Mouse (Mus musculus): ENCODE results near the gene Dhx29.

The Dhx29 gene

DNA sequence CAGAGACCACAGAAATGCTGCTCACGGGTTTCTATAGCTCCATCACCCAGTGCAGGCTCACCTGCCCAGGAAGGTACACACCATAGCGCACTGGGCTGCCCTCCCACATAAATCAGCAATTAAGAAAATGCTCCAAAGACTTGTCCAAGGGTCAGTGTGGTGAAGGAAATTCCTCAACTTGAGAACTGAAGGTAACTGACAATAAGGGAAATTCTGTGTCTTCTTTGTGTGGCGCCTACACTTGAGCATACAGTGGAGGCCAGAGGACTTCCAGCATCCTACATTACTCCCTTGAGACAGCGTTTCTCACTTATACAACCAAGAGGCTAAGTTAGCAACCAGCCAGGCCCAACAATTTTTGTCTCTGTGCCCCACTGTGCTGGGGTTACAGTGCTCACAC, 1.3 kb upstream of the Dhx29 start:
- TF ChIP-seq NANOG (IDR thresholded peaks at IDR 0.05; ENCODE audit: borderline replicate concordance, low read length), result no peak
- TF ChIP-seq POU5F1 (IDR thresholded peaks at IDR 0.05; ENCODE audit: borderline replicate concordance, low read length), result no peak
- TF ChIP-seq CTCF (conservative IDR thresholded peaks at IDR 0.05; ENCODE audit: low read length), result no peak
- no peaks in the 10 kb centered on the region for H3K27me3 ChIP-seq (ENCODE audit: insufficient read depth, low read length)
- no peaks in the 10 kb centered on the region for H3K9me3 ChIP-seq (ENCODE audit: low read length)
- peaks cover 46% of the 10 kb centered on the region for H3K36me3 ChIP-seq (ENCODE audit: insufficient read depth, low read length)
- H3K4me1 ChIP-seq (replicated peaks; ENCODE audit: low read depth, low read length), result peaks cover 45% of the 10 kb centered on the region
- peak overlapping the region; percentile 99 for H3K4me3 ChIP-seq (replicated peaks; ENCODE audit: low read length)

- H3K4me1 ChIP-seq (replicated peaks; ENCODE audit: low read depth, low read length), result peaks cover 45% of the 10 kb centered on the region
Observed at GRCm38 (mm10) chr13:112926796-112927195, 458 bp upstream of the Dhx29 start.

GRCm38 (mm10) chr13:112928038-112928668, 899 bp downstream of the Dhx29 start:
- no peaks in the 10 kb centered on the region for H3K9me3 ChIP-seq (ENCODE audit: low read length)
- no peak for TF ChIP-seq POU5F1 (IDR thresholded peaks at IDR 0.05; ENCODE audit: borderline replicate concordance, low read length)
- TF ChIP-seq CTCF (conservative IDR thresholded peaks at IDR 0.05; ENCODE audit: low read length), result no peak
- no peak for TF ChIP-seq NANOG (IDR thresholded peaks at IDR 0.05; ENCODE audit: borderline replicate concordance, low read length)
- peak overlapping the region; percentile 99 for H3K4me3 ChIP-seq (replicated peaks; ENCODE audit: low read length)

More at GRCm38 (mm10) chr13:112926796-112927195, 458 bp upstream of the Dhx29 start:
- no peaks in the 10 kb centered on the region for H3K27me3 ChIP-seq (ENCODE audit: insufficient read depth, low read length)
- peak overlapping the region; percentile 99 for H3K4me3 ChIP-seq (replicated peaks; ENCODE audit: low read length)
- no peaks in the 10 kb centered on the region for H3K9me3 ChIP-seq (ENCODE audit: low read length)
- peaks cover 44% of the 10 kb centered on the region for H3K36me3 ChIP-seq (ENCODE audit: insufficient read depth, low read length)
- TF ChIP-seq POU5F1 (IDR thresholded peaks at IDR 0.05; ENCODE audit: borderline replicate concordance, low read length) (no peak), NANOG (IDR thresholded peaks at IDR 0.05; ENCODE audit: borderline replicate concordance, low read length) (no peak), CTCF (conservative IDR thresholded peaks at IDR 0.05; ENCODE audit: low read length) (no peak)

DNA sequence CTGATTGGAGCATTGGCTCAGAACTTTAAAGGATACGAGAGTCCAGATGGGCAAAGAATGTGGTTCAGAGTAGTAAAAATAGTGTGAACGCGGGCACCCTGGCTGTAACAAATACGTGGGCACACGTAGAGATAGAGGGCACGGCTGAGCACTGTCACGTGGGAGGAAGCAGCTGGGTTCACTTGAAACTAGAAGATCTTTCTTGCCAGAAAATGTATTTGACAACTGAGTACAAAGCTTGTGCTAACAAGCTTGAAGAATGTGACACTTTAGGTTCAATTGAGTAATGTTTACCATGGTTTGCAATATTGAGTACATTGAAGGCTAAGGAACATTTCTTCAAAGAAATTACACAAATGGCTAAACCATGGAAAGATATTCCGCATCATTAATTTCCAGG, 10.9 kb downstream of the Dhx29 start:
- H3K27me3 ChIP-seq (ENCODE audit: insufficient read depth, low read length), result no peaks in the 10 kb centered on the region
- peaks cover 9% of the 10 kb centered on the region for H3K4me1 ChIP-seq (replicated peaks; ENCODE audit: low read depth, low read length)
- no peak overlapping the region for H3K4me3 ChIP-seq (replicated peaks; ENCODE audit: low read length)
- H3K36me3 ChIP-seq (ENCODE audit: insufficient read depth, low read length), result peaks cover 89% of the 10 kb centered on the region
- TF ChIP-seq NANOG (IDR thresholded peaks at IDR 0.05; ENCODE audit: borderline replicate concordance, low read length) (no peak), CTCF (conservative IDR thresholded peaks at IDR 0.05; ENCODE audit: low read length) (no peak), POU5F1 (IDR thresholded peaks at IDR 0.05; ENCODE audit: borderline replicate concordance, low read length) (no peak)
- H3K9me3 ChIP-seq (ENCODE audit: low read length), result no peaks in the 10 kb centered on the region

More at GRCm38 (mm10) chr13:112928038-112928668, 899 bp downstream of the Dhx29 start:
- Histone ChIP-seq H3K36me3 (ENCODE audit: insufficient read depth, low read length) (peaks cover 49% of the 10 kb centered on the region), H3K27me3 (ENCODE audit: insufficient read depth, low read length) (no peaks in the 10 kb centered on the region), H3K4me1 (replicated peaks; ENCODE audit: low read depth, low read length) (peaks cover 38% of the 10 kb centered on the region)

DNA sequence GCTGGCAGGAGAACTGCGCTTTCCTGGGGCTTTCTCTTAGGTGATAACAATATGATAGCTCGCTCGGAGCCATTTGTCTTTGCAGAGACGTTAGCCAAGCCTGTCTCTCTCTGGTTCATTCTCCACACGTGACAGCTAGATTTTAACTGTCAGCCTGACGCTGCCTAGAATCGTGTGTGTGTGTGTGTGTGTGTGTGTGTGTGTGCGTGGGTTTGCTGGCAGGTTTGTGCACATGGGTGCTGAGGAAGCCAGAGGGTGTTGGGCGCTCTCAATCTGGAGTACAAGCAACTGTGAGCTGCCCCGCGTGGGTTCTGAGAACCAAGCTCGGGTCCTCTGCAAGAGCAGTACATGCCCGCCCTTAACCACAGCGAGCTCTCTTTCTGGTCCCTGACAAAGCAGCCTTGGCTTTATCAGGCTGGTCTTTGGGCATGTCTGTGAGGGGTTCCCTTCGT, 14.7 kb downstream of the Dhx29 start:
- Histone ChIP-seq H3K27me3 (ENCODE audit: insufficient read depth, low read length) (no peaks in the 10 kb centered on the region), H3K9me3 (ENCODE audit: low read length) (no peaks in the 10 kb centered on the region), H3K4me3 (replicated peaks; ENCODE audit: low read length) (no peak overlapping the region), H3K36me3 (ENCODE audit: insufficient read depth, low read length) (peaks cover 95% of the 10 kb centered on the region), H3K4me1 (replicated peaks; ENCODE audit: low read depth, low read length) (peaks cover 26% of the 10 kb centered on the region)
- no peak for TF ChIP-seq POU5F1 (IDR thresholded peaks at IDR 0.05; ENCODE audit: borderline replicate concordance, low read length)
- no peak for TF ChIP-seq CTCF (conservative IDR thresholded peaks at IDR 0.05; ENCODE audit: low read length)
- no peak for TF ChIP-seq NANOG (IDR thresholded peaks at IDR 0.05; ENCODE audit: borderline replicate concordance, low read length)

GRCm38 (mm10) chr13:112945312-112945711, 18.1 kb downstream of the Dhx29 start:
- Histone ChIP-seq H3K4me3 (replicated peaks; ENCODE audit: low read length) (no peak overlapping the region), H3K4me1 (replicated peaks; ENCODE audit: low read depth, low read length) (peaks cover 29% of the 10 kb centered on the region), H3K27me3 (ENCODE audit: insufficient read depth, low read length) (no peaks in the 10 kb centered on the region), H3K36me3 (ENCODE audit: insufficient read depth, low read length) (peaks cover 91% of the 10 kb centered on the region), H3K9me3 (ENCODE audit: low read length) (no peaks in the 10 kb centered on the region)
- TF ChIP-seq NANOG (IDR thresholded peaks at IDR 0.05; ENCODE audit: borderline replicate concordance, low read length), result no peak
- TF ChIP-seq POU5F1 (IDR thresholded peaks at IDR 0.05; ENCODE audit: borderline replicate concordance, low read length), result no peak
- no peak for TF ChIP-seq CTCF (conservative IDR thresholded peaks at IDR 0.05; ENCODE audit: low read length)

GRCm38 (mm10) chr13:112945900-112946299, 18.6 kb downstream of the Dhx29 start:
- no peak overlapping the region for H3K4me3 ChIP-seq (replicated peaks; ENCODE audit: low read length)
- H3K4me1 ChIP-seq (replicated peaks; ENCODE audit: low read depth, low read length), result peaks cover 29% of the 10 kb centered on the region
- TF ChIP-seq CTCF (conservative IDR thresholded peaks at IDR 0.05; ENCODE audit: low read length) (no peak), NANOG (IDR thresholded peaks at IDR 0.05; ENCODE audit: borderline replicate concordance, low read length) (no peak), POU5F1 (IDR thresholded peaks at IDR 0.05; ENCODE audit: borderline replicate concordance, low read length) (no peak)
- no peaks in the 10 kb centered on the region for H3K9me3 ChIP-seq (ENCODE audit: low read length)
- H3K36me3 ChIP-seq (ENCODE audit: insufficient read depth, low read length), result peaks cover 91% of the 10 kb centered on the region
- H3K27me3 ChIP-seq (ENCODE audit: insufficient read depth, low read length), result no peaks in the 10 kb centered on the region

DNA sequence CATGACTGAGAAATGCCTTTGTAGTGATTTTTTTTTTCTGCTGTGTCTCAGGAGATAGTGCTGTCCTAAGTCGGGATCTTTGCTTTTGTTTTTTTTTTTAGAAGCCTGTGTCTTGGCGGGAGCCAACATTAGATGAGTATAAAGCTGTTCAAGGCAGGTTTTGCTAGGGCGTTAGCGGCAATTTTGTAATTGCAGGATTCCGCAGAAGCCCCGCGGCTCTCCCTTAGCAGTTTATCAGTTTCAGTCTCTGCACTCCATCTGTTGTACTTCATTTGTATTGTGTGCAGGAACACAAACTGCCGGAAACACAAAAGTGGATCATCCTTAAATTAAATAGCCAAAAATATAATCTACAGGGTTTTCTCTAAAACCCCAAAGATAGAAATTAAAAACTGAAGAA, 26.8 kb downstream of the Dhx29 start:
- no peaks in the 10 kb centered on the region for H3K27me3 ChIP-seq (ENCODE audit: insufficient read depth, low read length)
- no peaks in the 10 kb centered on the region for H3K4me1 ChIP-seq (replicated peaks; ENCODE audit: low read depth, low read length)
- no peaks in the 10 kb centered on the region for H3K9me3 ChIP-seq (ENCODE audit: low read length)
- no peak overlapping the region for H3K4me3 ChIP-seq (replicated peaks; ENCODE audit: low read length)
- H3K36me3 ChIP-seq (ENCODE audit: insufficient read depth, low read length), result peaks cover 93% of the 10 kb centered on the region
- TF ChIP-seq POU5F1 (IDR thresholded peaks at IDR 0.05; ENCODE audit: borderline replicate concordance, low read length) (no peak), CTCF (conservative IDR thresholded peaks at IDR 0.05; ENCODE audit: low read length) (no peak)

DNA sequence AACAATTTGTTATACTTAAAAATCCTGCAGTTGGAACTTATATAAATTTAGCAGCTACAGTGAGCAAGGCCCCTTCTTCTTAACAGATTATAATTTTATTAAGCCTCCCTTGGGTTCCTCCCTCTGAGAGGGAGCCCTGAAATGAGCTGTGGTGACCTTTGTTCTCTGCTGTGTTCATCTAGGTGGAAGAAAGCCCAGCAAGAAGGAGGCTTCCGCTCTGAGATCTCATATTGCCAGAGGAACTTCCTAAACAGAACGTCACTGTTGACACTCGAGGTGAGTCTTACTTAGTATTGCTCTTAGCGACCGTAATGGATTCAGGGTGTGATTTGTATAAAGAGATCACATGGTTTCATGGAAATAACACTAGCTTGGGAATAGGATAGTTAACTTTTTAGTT, 35.8 kb downstream of the Dhx29 start:
- H3K4me1 ChIP-seq (replicated peaks; ENCODE audit: low read depth, low read length), result no peaks in the 10 kb centered on the region
- no peaks in the 10 kb centered on the region for H3K27me3 ChIP-seq (ENCODE audit: insufficient read depth, low read length)
- peaks cover 96% of the 10 kb centered on the region for H3K36me3 ChIP-seq (ENCODE audit: insufficient read depth, low read length)
- TF ChIP-seq CTCF (conservative IDR thresholded peaks at IDR 0.05; ENCODE audit: low read length), result no peak
- TF ChIP-seq POU5F1 (IDR thresholded peaks at IDR 0.05; ENCODE audit: borderline replicate concordance, low read length), result no peak
- TF ChIP-seq NANOG (IDR thresholded peaks at IDR 0.05; ENCODE audit: borderline replicate concordance, low read length), result no peak
- H3K9me3 ChIP-seq (ENCODE audit: low read length), result no peaks in the 10 kb centered on the region
- H3K4me3 ChIP-seq (replicated peaks; ENCODE audit: low read length), result no peak overlapping the region
